Mouse (Mus musculus): ENCODE measurements around the gene Xrcc4. TPM values are rescaled to one million over a fixed set of nuclear protein-coding genes. Genes with fewer than 3 reads are reported as not detected.

The Xrcc4 gene
- polyA plus RNA-seq, 1 experiment from 2014 or later: 13.6 TPM

- 88% methylated on average over 3 of the region's 3 CpGs for WGBS
- no peak overlapping the region for H3K9ac ChIP-seq (replicated peaks; ENCODE audit: low read length)
Measured at GRCm38 (mm10) chr13:89918814-89919481, 170.5 kb downstream of the Xrcc4 start.

GRCm38 (mm10) chr13:89914332-89914731 lies 175.1 kb downstream of the Xrcc4 start:
- ATAC-seq (replicated peaks; ENCODE audit: insufficient number of reproducible peaks, low FRiP score, low TSS enrichment, low read depth) (no peak), DNase-seq (ENCODE audit: low spot score) (no peak)
- Histone ChIP-seq H3K36me3 (replicated peaks; ENCODE audit: control insufficient read depth, insufficient read depth, low read depth, low read length) (no peaks in the 10 kb centered on the region), H3K4me2 (ENCODE audit: low read depth, low read length) (no peak overlapping the region), H3K9ac (replicated peaks; ENCODE audit: low read length) (no peak overlapping the region), H3K27me3 (ENCODE audit: control insufficient read depth, insufficient read depth, low read length) (no peaks in the 10 kb centered on the region), H3K27ac (replicated peaks; ENCODE audit: low read depth, low read length) (no peak overlapping the region), H3K4me1 (ENCODE audit: control insufficient read depth, insufficient read depth, low read length) (no peaks in the 10 kb centered on the region), H3K9me3 (replicated peaks; ENCODE audit: control insufficient read depth, low read length) (no peaks in the 10 kb centered on the region), H3K4me3 (ENCODE audit: low read depth, low read length) (no peak overlapping the region)
- 94% methylated on average over 5 of the region's 5 CpGs for WGBS

More at GRCm38 (mm10) chr13:89918814-89919481, 170.5 kb downstream of the Xrcc4 start:
- Histone ChIP-seq H3K27ac (replicated peaks; ENCODE audit: low read depth, low read length) (no peak overlapping the region), H3K4me2 (ENCODE audit: low read depth, low read length) (no peak overlapping the region), H3K36me3 (replicated peaks; ENCODE audit: control insufficient read depth, insufficient read depth, low read depth, low read length) (no peaks in the 10 kb centered on the region), H3K9me3 (replicated peaks; ENCODE audit: control insufficient read depth, low read length) (no peaks in the 10 kb centered on the region), H3K4me3 (ENCODE audit: low read depth, low read length) (no peak overlapping the region), H3K4me1 (ENCODE audit: control insufficient read depth, insufficient read depth, low read length) (no peaks in the 10 kb centered on the region), H3K27me3 (ENCODE audit: control insufficient read depth, insufficient read depth, low read length) (no peaks in the 10 kb centered on the region)
- no peak for ATAC-seq (replicated peaks; ENCODE audit: insufficient number of reproducible peaks, low FRiP score, low TSS enrichment, low read depth)
- DNase-seq (ENCODE audit: low spot score): no peak

GRCm38 (mm10) chr13:89913891-89914290 lies 175.5 kb downstream of the Xrcc4 start:
- no peaks in the 10 kb centered on the region for H3K36me3 ChIP-seq (replicated peaks; ENCODE audit: control insufficient read depth, insufficient read depth, low read depth, low read length)
- 91% methylated on average over 6 of the region's 6 CpGs for WGBS
- no peaks in the 10 kb centered on the region for H3K4me1 ChIP-seq (ENCODE audit: control insufficient read depth, insufficient read depth, low read length)
- no peak overlapping the region for H3K27ac ChIP-seq (replicated peaks; ENCODE audit: low read depth, low read length)
- H3K9ac ChIP-seq (replicated peaks; ENCODE audit: low read length): no peak overlapping the region
- no peaks in the 10 kb centered on the region for H3K27me3 ChIP-seq (ENCODE audit: control insufficient read depth, insufficient read depth, low read length)
- H3K9me3 ChIP-seq (replicated peaks; ENCODE audit: control insufficient read depth, low read length): no peaks in the 10 kb centered on the region
- H3K4me3 ChIP-seq (ENCODE audit: low read depth, low read length): no peak overlapping the region
- H3K4me2 ChIP-seq (ENCODE audit: low read depth, low read length): no peak overlapping the region
- no peak for ATAC-seq (replicated peaks; ENCODE audit: insufficient number of reproducible peaks, low FRiP score, low TSS enrichment, low read depth)
- no peak for DNase-seq (ENCODE audit: low spot score)

GRCm38 (mm10) chr13:89906120-89906519 lies 183.3 kb downstream of the Xrcc4 start:
- ATAC-seq (replicated peaks; ENCODE audit: insufficient number of reproducible peaks, low FRiP score, low TSS enrichment, low read depth) (no peak), DNase-seq (ENCODE audit: low spot score) (no peak)
- Histone ChIP-seq H3K4me2 (ENCODE audit: low read depth, low read length) (no peak overlapping the region), H3K4me1 (ENCODE audit: control insufficient read depth, insufficient read depth, low read length) (no peaks in the 10 kb centered on the region), H3K9ac (replicated peaks; ENCODE audit: low read length) (no peak overlapping the region), H3K4me3 (ENCODE audit: low read depth, low read length) (no peak overlapping the region), H3K27me3 (ENCODE audit: control insufficient read depth, insufficient read depth, low read length) (no peaks in the 10 kb centered on the region), H3K27ac (replicated peaks; ENCODE audit: low read depth, low read length) (no peak overlapping the region), H3K36me3 (replicated peaks; ENCODE audit: control insufficient read depth, insufficient read depth, low read depth, low read length) (no peaks in the 10 kb centered on the region), H3K9me3 (replicated peaks; ENCODE audit: control insufficient read depth, low read length) (no peaks in the 10 kb centered on the region)
- WGBS: 73% methylated on average over 2 of the region's 2 CpGs

GRCm38 (mm10) chr13:89899066-89899465 lies 190.3 kb downstream of the Xrcc4 start:
- Histone ChIP-seq H3K36me3 (replicated peaks; ENCODE audit: control insufficient read depth, insufficient read depth, low read depth, low read length) (no peaks in the 10 kb centered on the region), H3K4me2 (ENCODE audit: low read depth, low read length) (no peak overlapping the region), H3K9me3 (replicated peaks; ENCODE audit: control insufficient read depth, low read length) (no peaks in the 10 kb centered on the region), H3K9ac (replicated peaks; ENCODE audit: low read length) (no peak overlapping the region), H3K4me1 (ENCODE audit: control insufficient read depth, insufficient read depth, low read length) (no peaks in the 10 kb centered on the region), H3K4me3 (ENCODE audit: low read depth, low read length) (no peak overlapping the region), H3K27me3 (ENCODE audit: control insufficient read depth, insufficient read depth, low read length) (no peaks in the 10 kb centered on the region), H3K27ac (replicated peaks; ENCODE audit: low read depth, low read length) (no peak overlapping the region)
- WGBS: 90% methylated on average over 4 of the region's 4 CpGs
- ATAC-seq (replicated peaks; ENCODE audit: insufficient number of reproducible peaks, low FRiP score, low TSS enrichment, low read depth): no peak
- no peak for DNase-seq (ENCODE audit: low spot score)

GRCm38 (mm10) chr13:89892140-89892539 lies 197.3 kb downstream of the Xrcc4 start:
- 91% methylated on average over 4 of the region's 4 CpGs for WGBS
- Histone ChIP-seq H3K9ac (replicated peaks; ENCODE audit: low read length) (no peak overlapping the region), H3K27me3 (ENCODE audit: control insufficient read depth, insufficient read depth, low read length) (no peaks in the 10 kb centered on the region), H3K36me3 (replicated peaks; ENCODE audit: control insufficient read depth, insufficient read depth, low read depth, low read length) (no peaks in the 10 kb centered on the region), H3K4me3 (ENCODE audit: low read depth, low read length) (no peak overlapping the region), H3K27ac (replicated peaks; ENCODE audit: low read depth, low read length) (no peak overlapping the region), H3K4me1 (ENCODE audit: control insufficient read depth, insufficient read depth, low read length) (no peaks in the 10 kb centered on the region), H3K9me3 (replicated peaks; ENCODE audit: control insufficient read depth, low read length) (no peaks in the 10 kb centered on the region), H3K4me2 (ENCODE audit: low read depth, low read length) (no peak overlapping the region)
- ATAC-seq (replicated peaks; ENCODE audit: insufficient number of reproducible peaks, low FRiP score, low TSS enrichment, low read depth) (no peak), DNase-seq (ENCODE audit: low spot score) (no peak)

- DNase-seq (ENCODE audit: low spot score) (no peak), ATAC-seq (replicated peaks; ENCODE audit: insufficient number of reproducible peaks, low FRiP score, low TSS enrichment, low read depth) (no peak)
- Histone ChIP-seq H3K4me2 (ENCODE audit: low read depth, low read length) (no peak overlapping the region), H3K36me3 (replicated peaks; ENCODE audit: control insufficient read depth, insufficient read depth, low read depth, low read length) (no peaks in the 10 kb centered on the region), H3K4me1 (ENCODE audit: control insufficient read depth, insufficient read depth, low read length) (no peaks in the 10 kb centered on the region), H3K9ac (replicated peaks; ENCODE audit: low read length) (no peak overlapping the region), H3K4me3 (ENCODE audit: low read depth, low read length) (no peak overlapping the region), H3K27ac (replicated peaks; ENCODE audit: low read depth, low read length) (no peak overlapping the region), H3K9me3 (replicated peaks; ENCODE audit: control insufficient read depth, low read length) (no peaks in the 10 kb centered on the region), H3K27me3 (ENCODE audit: control insufficient read depth, insufficient read depth, low read length) (no peaks in the 10 kb centered on the region)
- 94% methylated on average over 1 of the region's 1 CpGs for WGBS
Measured at GRCm38 (mm10) chr13:89890159-89890558, 199.2 kb downstream of the Xrcc4 start.

GRCm38 (mm10) chr13:89889074-89889473 lies 200.3 kb downstream of the Xrcc4 start:
- Histone ChIP-seq H3K9ac (replicated peaks; ENCODE audit: low read length) (no peak overlapping the region), H3K27ac (replicated peaks; ENCODE audit: low read depth, low read length) (no peak overlapping the region), H3K4me3 (ENCODE audit: low read depth, low read length) (no peak overlapping the region), H3K4me2 (ENCODE audit: low read depth, low read length) (no peak overlapping the region), H3K36me3 (replicated peaks; ENCODE audit: control insufficient read depth, insufficient read depth, low read depth, low read length) (no peaks in the 10 kb centered on the region), H3K9me3 (replicated peaks; ENCODE audit: control insufficient read depth, low read length) (no peaks in the 10 kb centered on the region), H3K4me1 (ENCODE audit: control insufficient read depth, insufficient read depth, low read length) (no peaks in the 10 kb centered on the region), H3K27me3 (ENCODE audit: control insufficient read depth, insufficient read depth, low read length) (no peaks in the 10 kb centered on the region)
- DNase-seq (ENCODE audit: low spot score): no peak
- no peak for ATAC-seq (replicated peaks; ENCODE audit: insufficient number of reproducible peaks, low FRiP score, low TSS enrichment, low read depth)
- 75% methylated on average over 5 of the region's 5 CpGs for WGBS

Measured in embryonic facial prominence, embryonic 11.5 days (tissue).